Mouse (Mus musculus) megakaryocyte, adult 5-6 weeks (primary cell): Measurements from ENCODE around the gene Elfn2. TPM values are rescaled to one million over a fixed set of nuclear protein-coding genes. Genes with fewer than 3 reads are reported as not detected.

Experiments
- ATAC-seq: 2 replicates; pipeline ENCODE4 v1.8.0; 2016; ENCODE audit warnings: mild to moderate bottlenecking, inconsistent platforms; ENCODE audit not compliant: poor library complexity, severe bottlenecking
- total RNA-seq, 2 experiments: library from RNA; stranded (forward) in 1 of 2; stranded (reverse) in 1 of 2; fragments of 153-499, 151-499 nt in 1 of 2; fragments of 221-1000, 200-1000 nt in 1 of 2; gene quantifications; 2 replicates each; pipeline versions ENCODE4 v1.2.3 to v1.2.4; 2015 to 2017

Gene Elfn2
- total RNA-seq (2015) (0.02 TPM in 1 of 2 replicates, not detected in the other), total RNA-seq (2017) (not detected in 2 replicates)

DNA sequence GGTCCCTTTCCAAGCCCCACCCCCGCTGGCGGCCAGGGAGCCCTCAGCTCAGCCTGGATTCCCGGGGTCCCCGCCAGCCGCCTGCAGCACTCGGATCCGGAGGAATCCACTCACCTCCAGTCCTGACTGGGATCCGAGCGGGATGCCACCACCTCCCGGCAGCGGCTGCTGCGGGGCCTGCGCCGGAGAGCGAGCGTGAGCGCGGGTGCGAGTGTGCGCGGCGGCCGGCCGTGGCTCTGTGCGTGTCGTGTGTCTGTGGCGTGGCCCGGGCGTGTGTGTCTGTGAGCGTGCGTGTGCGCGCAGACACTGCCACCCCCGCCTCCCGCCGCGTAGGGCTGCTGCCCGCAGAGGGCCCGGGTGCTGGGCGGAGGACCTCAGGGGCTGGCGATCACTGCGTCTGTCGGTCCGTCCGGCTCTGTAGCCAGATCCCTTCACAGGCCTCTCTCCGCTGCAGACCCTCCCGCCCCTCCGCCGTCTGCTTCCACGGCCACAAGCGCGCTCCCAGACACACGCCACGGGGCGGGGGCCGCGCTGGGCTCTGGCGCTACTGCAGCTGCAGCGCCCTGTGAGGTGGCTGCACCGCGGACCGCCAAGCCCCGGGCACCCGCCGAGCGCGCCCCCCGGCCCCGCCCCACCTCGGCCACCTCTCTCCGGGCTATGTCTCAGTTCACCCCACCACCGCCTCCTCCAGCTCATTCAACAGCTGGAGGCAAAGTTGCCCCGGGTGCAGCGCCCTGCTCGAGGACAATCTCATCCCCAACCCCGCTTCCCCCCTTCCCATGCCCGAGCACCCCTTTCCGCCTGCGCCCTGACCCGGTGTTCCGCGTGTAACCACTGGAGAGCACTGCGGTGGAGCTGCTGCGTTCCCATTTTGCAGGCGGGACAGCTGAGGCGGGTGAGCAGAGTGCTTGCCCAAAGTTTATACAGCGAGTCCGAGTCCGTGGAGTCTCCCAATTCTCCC, at the start of gene Elfn2:
Elfn2 (minus strand) TSS at position 482 of the 961 bp plus-strand sequence.
- ATAC-seq = no peak

DNA sequence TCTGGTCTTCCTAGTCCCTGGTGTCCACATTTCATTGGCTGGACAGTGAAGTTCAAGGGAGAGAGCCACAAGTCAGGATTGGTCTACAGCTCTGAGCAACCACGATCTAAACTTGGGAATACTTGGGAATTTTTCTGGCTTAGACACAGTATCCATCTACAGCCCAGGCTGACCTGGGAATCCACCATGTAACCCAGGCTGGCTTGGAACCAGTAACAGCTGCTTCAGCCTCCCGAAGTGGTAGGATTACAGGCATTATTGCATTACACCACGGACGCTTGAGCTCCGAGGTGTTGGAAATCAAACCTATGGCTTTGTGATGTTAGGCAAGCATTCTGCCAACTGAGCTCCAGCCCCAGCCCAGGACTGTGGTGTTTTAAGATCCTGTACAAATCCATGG, 45.1 kb upstream of the Elfn2 start:
- no peak for ATAC-seq

DNA sequence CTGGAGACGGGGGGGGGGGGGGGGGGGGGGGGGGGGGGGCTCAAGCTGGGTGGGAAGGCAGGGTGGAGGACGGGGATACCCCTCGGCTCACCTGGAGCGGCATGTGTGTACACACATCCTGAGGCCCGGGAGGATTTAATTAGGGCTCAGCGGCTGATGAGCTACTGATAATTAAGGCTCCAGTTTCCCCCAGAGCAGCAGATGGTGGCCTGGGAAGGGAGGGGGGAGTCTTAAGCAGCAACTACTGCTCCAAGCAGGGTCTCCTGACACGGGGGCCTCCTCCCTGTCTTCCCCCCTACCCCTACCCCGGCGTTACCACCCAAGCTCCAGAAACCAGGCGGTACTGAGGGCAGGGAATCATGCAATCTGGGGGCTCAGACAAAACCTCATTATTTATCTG, 44.6 kb upstream of the Elfn2 start:
- ATAC-seq = no peak

DNA sequence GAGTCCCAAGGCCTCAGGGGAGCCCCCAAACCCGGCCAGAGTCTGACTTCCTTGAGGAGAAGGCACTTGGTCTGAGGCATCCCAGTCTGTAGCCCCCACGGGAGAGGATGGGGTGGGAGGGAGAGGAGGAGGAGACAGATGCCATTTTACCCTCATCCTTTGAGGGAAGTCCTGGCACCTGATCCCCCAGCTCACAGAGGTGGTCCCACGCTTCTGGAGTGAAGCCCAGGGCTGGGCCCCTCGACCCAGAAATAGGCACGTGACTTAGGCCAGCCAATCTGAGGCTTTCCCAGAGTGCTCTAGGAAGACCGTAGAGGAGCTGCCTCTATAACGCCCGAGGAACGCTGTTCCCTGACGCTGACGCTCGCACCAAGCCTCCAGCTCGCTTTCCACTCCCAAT, 42.5 kb upstream of the Elfn2 start:
- ATAC-seq = no peak

DNA sequence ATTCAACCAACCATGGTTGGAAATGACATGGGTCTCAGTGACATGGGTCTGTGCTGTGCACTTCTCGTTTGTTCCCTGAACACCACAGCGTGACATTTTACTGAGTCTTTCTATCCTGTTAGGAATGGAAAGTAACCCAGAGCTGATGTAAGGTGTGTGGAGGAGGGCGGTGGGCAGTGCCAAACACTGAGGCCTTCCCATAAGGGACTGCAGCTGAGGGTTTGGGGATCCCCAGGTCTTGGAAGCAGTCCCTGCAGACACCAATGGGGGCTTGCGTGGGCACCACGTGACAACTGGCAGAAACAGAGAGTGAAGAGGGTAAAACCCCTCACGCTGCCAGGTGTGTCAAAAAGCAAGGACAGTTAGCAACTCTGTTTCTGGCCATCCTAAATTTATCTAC, 39.6 kb upstream of the Elfn2 start:
- no peak for ATAC-seq

DNA sequence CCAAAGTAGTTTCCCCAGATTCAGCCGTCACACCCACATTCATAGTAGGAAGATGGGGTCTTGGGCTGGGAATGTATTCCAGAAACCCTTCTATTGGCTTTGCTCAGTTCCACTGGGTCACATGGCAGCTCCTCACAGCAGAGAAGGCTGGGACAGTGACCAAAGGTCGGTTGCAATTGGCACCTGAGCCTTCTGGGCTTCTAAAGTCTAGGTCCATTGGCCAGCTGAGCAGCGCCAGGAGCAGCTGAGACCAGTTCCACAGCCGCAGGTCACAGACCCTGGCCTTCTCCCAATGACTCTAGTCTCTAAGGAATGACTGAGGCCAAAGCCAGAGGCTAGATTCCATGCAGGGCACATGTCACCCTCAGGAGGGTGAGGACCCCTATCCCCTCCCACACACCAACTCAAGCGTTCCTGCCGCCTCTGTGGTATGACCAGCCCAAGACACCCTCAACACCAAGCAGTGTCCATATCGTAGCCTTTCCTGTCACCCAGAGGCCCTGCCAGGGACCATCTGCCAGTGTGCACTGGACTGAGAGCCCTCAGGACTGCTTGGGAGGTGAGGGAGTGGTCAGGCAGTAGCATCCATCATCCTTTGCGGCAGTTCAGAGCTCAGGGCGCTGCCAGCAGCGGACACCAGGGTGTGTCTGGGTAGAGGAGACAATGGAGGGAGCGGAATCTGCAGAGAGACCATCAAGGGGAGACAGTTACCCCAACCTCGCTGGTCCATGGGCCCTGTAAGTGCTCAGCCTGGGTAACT, 37.6 kb upstream of the Elfn2 start:
- no peak for ATAC-seq

DNA sequence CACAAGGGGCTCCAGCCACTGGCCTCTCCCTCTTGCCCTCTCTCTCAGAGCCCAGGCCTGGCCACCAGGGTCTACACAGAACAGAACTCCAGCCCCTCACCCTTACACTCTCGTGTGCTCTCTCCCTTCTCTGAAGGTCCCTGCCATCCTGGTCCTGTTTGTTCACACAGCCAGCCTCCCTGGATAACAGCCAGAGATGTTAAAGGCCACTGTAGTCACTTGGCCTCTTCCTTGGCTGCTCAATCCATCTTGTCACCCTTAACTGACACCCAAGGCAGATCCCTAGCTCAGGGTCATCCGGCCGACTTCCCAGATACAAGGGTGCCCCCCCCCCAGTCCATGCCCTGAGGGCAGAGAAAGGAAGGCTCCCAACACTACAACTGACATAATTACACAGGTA, 36.7 kb upstream of the Elfn2 start:
- no peak for ATAC-seq

DNA sequence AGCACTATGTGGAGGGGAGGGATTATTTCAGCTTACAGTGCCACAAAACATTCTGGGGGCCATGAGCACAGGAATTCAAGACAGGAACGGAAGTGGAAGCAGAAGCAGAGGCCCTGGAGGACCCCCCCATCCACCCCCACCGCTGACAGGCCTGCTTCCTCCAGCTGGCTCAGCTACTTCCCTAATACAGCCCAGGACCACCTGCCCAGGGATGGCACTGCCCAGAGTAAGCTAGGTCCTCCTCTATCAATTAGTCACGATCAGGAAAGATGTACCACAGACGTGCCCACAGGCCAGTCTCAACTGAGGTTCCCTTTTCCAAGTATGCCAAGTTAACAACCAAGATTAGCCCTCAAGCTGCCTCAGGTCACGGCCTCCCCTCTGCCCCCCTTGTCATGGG, 35.6 kb upstream of the Elfn2 start:
- peak; percentile 70 for ATAC-seq

DNA sequence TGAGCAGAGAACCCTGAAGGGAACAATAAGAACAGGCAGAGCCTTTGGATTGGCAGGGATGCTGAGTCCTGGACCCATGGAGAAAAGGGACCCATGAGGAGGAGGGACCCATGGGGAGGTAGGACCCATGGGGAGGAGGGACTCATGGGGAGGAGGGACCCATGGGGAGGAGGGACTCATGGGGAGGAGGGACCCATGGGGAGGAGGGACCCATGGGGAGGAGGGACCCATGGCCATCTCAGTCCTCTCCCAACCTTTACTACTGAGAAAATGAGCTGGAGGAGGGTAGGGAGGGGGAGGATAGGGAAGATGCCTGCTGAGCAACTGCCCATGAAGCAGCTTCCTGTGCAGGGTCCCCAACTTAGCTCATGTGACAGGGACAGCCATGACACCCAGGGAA, 34.4 kb upstream of the Elfn2 start:
- ATAC-seq = no peak

DNA sequence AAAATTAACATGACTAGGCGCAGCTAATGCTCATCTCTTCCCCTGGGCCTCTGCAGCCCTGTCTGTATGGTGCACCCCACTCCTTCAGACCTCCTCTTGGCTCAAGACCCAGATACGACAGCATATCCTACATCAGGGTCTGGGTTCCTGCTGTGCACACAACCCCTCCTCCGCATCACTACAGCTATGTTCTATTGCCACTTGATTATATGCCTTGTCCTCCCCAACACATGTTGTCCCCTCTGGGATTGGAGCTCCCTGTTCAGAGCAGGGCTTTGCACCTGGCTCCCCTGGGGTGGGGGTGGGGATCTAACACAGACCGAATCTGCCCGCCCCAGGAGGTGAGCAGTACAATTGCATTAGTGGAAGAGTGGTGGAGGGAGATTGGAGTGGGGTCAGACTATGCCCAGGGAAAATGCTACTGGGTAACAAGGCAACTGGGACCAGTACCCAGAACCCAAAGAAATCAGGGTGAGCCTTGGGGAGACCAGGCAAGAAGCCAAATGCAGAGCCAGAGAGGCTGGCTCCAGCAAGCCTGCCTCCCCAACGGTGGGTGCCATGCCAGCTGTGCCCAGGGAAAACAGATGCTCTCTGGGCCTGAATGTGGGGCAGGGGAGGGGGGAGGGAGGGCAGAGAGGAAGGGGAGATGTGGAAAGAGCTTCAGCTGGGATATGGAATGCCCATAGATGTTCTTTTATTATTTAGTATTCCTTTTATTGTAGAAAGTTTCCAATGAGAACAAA, 32.2 kb upstream of the Elfn2 start:
- no peak for ATAC-seq

DNA sequence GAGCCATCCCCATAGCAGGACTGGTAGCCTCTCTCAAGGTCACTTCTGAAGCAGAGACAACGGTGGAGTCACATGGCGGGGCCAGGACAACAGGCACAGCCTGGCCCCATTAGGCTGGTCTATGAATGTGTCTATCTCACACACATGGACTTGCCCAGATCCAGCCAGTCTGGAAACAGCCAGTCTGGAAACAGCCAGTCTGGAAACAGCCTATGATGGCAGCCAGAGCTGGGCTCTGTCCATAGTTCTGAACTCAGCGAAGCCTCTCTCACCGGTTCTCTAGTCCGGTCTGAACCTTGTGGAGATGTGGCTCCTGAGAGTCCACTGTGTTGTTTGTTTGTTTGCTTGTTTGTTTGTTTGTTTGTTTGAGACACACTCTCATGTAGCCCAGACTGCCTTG, 31.3 kb upstream of the Elfn2 start:
- ATAC-seq = no peak

DNA sequence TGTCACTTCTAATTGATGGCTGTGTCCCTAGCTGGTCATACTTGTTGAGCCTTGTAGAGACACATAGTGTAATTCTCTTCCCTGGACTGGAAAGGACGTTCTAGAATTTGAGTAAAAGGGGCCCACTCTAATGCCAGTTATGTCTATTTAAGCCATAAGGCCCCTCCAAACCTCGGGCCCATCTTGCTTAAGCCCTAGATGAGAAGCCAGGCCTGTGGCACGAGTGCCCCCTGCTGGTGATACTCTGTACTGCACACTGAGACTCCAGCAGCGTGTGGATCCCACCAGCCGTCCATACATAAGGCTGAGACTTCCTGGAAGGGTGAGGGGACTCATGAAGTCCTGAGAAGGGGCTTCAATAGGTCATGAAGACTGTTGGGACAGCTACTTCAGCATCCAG, 25.6 kb upstream of the Elfn2 start:
- peak; percentile 84 for ATAC-seq

DNA sequence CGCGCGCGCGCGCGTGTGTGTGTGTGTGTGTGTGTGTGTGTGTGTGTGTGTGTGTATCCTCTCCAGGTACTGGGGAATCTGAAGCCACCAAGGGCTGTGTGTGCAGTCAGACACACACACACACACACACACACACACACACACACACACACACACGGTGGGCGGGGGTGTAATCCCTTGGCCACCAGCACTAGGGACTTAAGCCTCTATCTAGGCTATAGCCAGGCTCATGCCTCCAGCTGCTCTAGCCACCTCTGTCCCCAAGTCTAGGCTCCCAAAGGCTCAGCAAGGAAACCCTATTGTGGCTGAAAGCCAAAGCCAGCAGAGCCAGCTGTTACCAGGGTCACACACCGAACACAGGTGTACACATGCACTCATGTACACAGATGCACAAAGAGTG, 24.3 kb upstream of the Elfn2 start:
- ATAC-seq = no peak

DNA sequence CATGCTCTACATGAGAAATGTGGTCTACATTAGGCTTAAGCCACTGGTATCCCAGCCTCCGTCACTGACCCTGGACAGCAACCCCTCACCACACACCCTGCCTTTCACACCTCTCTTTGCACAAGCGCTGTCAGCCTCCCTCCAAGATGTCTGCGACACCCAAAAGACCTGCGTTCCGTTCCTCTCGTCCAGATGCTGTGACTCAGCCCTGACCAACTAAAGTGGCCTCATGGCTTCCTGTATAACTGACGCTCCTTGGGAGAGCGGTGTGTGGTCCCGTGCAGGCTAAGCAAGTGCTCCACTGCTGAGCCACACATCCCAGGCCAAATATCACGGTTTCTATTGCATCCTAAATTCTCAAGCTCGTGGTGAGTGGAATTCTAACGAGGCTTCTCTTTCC, 22.1 kb upstream of the Elfn2 start:
- no peak for ATAC-seq

DNA sequence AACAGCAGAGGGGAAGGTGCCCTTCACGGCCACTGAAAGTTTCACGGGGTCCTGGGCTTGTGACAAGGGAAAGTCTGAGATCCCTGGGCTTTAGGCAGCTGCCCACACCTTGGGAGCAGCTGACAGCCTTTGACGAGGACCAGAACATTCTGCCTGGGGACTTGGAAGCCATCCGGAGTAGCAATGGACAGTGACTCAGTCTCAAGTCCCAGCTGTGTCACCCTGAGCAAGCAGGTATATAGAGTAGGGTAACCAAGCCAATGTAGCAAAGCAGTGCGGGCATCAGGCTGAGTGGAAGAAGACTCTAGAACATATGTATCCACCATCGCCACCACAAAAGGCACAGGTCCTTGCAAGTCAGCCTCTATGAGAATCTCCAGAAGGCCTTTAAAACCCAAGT, 18.6 kb upstream of the Elfn2 start:
- no peak for ATAC-seq

DNA sequence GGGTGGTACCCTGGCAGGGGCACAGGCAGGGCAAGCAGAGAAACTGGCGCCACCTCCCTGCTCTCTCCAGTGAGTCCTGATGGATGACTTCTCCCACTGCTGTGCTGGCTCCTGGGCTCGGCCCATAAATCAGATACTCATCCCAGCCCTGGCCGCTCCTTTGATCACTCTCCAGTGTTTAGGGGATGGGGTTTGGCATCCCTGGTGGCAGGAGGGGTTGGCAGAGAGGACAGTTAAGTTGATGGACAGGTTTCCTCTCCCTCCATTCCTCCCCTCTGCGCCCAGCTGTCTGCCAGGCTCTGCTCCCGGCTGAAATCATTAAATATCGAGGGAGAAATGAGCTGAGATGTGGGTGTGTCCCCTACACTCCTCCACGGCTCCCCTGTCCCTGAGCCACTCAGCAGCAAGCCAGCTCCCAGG, 18.1 kb upstream of the Elfn2 start:
- no peak for ATAC-seq

DNA sequence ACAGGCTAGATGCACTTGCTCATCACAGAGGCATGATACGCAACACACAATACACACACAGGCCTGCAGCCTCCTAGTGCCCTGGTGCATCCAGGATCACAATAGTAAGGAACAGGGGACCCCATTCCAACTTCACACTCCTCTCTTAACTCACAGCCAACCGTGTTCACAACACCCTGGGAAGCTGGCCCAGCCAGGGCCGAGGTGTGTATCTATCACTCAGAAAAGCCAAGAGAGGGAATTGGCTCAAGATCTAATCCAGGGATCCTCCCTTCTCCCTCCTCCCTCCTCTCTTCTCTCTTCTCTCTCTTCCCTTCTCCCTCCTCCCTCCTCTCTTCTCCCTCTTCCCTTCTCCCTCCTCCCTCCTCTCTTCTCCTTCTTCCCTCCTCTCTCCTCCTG, 17.6 kb upstream of the Elfn2 start:
- no peak for ATAC-seq

DNA sequence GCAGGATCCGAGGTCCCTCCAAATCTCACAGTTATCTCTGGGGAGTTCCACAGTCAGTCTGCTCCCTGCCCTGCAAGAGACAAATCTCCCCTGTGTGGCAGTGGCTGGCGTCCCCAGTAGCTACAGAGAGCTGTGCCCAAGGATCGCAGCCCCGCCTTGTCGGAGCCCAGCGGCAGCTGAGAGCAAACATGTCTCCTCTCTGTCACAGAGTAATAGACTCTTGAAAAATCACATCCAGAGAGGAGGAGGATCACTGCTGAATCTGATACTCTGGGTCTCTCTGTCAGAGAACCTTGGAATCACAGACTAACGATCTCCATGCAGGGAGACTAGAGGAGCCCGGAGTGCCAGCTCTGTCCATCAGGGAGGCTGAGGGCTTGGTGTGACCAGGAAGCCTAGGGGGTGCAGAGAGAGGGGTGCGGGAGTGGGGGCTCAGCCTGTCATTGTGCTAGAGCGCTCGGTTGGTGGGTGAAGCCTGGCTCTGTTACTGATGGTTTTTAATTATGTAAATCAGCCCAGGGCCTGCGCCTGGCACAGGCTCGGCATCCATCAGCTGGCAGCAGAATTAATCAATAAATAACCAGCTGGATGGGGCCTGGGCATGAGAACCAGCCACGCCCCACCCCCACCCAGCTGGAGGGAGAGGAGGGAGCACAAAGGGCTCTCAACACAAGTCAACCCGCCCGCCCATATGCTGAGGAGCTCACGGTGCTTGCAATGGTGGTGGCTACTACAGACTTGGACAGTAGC, 17.0 kb upstream of the Elfn2 start:
- no peak for ATAC-seq

DNA sequence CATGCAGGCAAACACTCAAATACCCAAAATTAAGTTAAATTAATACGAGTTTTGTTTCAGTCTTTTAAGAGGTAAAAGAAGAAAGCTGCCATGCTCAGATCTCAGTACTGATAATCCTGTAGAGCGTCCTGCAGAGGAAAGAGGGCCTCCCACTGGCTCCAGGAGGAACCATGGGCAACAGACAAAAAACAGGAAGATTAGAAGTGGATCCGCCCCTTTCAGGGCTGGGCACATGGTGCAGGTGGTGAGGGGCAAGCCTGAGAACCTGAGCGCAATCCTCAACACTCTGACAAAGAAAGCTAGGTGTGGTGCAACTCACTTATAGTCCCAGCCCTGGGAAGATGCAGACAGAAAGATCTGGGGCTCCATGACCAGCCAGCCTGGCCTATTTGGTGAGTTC, 13.3 kb upstream of the Elfn2 start:
- no peak for ATAC-seq

DNA sequence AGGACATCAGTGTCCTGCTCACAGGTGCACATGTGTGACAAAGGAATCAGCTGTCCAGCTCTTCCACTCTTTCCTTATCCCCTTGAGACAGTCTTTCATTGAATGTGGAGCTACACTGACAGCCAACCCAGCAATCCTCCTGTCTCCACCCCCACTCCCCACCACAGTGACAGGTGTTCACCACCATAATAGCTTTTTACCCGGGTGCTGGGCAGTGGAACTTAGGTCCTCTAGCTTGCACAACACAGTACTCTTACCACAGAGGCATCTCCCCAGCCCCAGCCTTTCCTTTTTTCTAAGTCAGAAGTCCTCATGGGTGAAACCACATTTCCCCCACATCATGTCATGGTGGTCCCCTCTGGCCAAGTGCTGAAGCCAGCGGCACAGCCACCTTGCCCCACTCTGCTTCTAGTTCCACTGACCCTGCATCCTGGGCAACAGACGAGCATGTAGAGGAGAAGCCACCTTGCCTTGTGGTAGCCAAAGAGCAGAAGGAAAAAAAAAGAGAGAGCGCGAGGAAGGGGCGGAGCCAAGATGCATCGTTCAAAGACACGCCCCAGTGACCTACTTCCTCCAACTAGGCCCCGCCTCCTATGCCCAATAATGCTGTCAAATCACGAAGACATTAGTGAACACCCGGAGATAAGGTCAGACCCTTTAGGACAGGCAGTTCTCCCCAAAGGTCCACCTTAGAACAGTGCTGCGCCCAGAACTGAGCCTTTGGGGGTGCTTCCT, 11.9 kb upstream of the Elfn2 start:
- ATAC-seq = no peak
